Mouse (Mus musculus) ES-Bruce4 (cell line): ENCODE measurements around the gene Acsl5. TPM values are rescaled to one million over a fixed set of nuclear protein-coding genes. Genes with fewer than 3 reads are reported as not detected.

Source experiments
- H3K27ac ChIP-seq: 2 replicates; pipeline ENCODE4 v1.5.1; 2012; ENCODE audit warnings: low read length, inconsistent platforms; ENCODE audit not compliant: insufficient read depth
- H3K27me3 ChIP-seq: 2 replicates; pipeline ENCODE4 v1.6.1; 2012; ENCODE audit warnings: mild to moderate bottlenecking, low read length, inconsistent platforms; ENCODE audit not compliant: control insufficient read depth, poor library complexity, insufficient read depth, severe bottlenecking
- H3K36me3 ChIP-seq: 2 replicates; pipeline ENCODE4 v1.6.1; 2012; ENCODE audit warnings: inconsistent platforms, mild to moderate bottlenecking, low read length, moderate library complexity; ENCODE audit not compliant: control insufficient read depth, poor library complexity, insufficient read depth, severe bottlenecking
- H3K4me1 ChIP-seq: one replicate; pipeline ENCODE4 v1.8.1; 2011; ENCODE audit warnings: low read length; ENCODE audit not compliant: control insufficient read depth, insufficient read depth
- H3K4me3 ChIP-seq: 2 replicates; pipeline ENCODE4 v1.5.1; 2011; ENCODE audit warnings: low read depth, mild to moderate bottlenecking, low read length
- H3K9ac ChIP-seq: 2 replicates; pipeline ENCODE4 v1.6.1; 2012; ENCODE audit warnings: low read depth, mild to moderate bottlenecking, inconsistent platforms; ENCODE audit not compliant: poor library complexity, severe bottlenecking
- H3K9me3 ChIP-seq: replicated peaks from 2 replicates; pipeline ENCODE4 v1.6.1; 2012; ENCODE audit warnings: mild to moderate bottlenecking, low read length, inconsistent platforms; ENCODE audit not compliant: control insufficient read depth, poor library complexity, insufficient read depth, severe bottlenecking
- CTCF ChIP-seq: IDR thresholded peaks from one replicate; pipeline ENCODE4 v1.8.1; 2011; ENCODE audit warnings: low read depth, low read length
- EP300 ChIP-seq: IDR thresholded peaks from 2 replicates; pipeline ENCODE4 v1.6.1; 2011; ENCODE audit warnings: low read depth, low read length; ENCODE audit not compliant: insufficient read depth
- POLR2A ChIP-seq: IDR thresholded peaks from one replicate; pipeline ENCODE4 v1.8.1; 2011; ENCODE audit warnings: low read length; ENCODE audit not compliant: insufficient read depth
- polyA plus RNA-seq: library from polyadenylated mRNA; stranded (reverse); fragments of >200 nt; gene quantifications from 2 replicates; pipeline ENCODE4 v1.2.4, GENCODE M21; 2011; ENCODE audit warnings: low read depth; ENCODE audit not compliant: missing spikeins, insufficient read depth, insufficient read length

The Acsl5 gene
- polyA plus RNA-seq, 1 experiment, result 22.0 TPM

DNA sequence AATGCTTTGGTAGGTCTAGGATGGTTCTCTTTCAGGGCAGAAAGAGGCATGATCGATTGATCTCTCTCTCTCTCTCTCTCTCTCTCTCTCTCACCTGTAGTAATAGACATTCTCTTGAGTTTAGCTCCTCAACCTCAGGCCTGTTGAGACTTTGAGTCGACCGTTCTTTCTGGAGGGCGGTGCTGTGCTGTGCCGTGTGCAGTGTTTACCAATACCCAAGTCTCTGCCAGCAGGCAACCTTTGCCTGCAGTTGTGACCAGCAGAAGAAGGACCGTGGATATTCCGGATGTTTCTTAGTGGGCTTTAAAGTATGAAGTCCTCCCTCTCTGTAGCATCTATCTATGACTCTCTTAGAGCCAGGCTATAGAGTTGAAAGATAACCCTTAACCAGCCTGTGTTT lies 90.7 kb downstream of the Acsl5 start:
- Histone ChIP-seq H3K4me3 (no peak overlapping the region), H3K36me3 (no peaks in the 10 kb centered on the region), H3K27ac (no peak overlapping the region), H3K9ac (no peak overlapping the region), H3K9me3 (no peaks in the 10 kb centered on the region), H3K4me1 (no peaks in the 10 kb centered on the region), H3K27me3 (no peaks in the 10 kb centered on the region)
- no peak for TF ChIP-seq CTCF
- TF ChIP-seq EP300, result no peak
- no peak for TF ChIP-seq POLR2A

DNA sequence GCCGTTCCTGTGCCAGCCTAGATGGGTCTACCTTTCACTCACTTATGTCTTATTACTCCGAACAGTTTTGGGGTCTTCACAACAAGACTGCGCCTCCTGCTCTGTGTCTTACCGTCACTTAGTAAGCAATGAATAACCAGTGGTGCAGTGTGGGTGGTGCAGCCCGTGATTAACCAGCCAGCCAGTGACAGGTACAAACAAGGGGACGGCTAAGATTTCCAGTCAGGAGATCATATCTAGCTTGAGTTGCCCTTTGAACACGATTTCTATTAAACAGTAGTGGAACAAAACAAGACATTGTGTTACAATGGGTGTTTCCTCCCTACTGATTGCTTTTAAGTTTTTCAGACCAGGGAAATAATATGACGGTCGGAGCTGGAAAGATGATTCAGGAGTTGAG lies 91.5 kb downstream of the Acsl5 start:
- H3K27me3 ChIP-seq, result no peaks in the 10 kb centered on the region
- no peak overlapping the region for H3K4me3 ChIP-seq
- H3K27ac ChIP-seq, result no peak overlapping the region

More for the DNA sequence above, 91.5 kb downstream of the Acsl5 start:
- Histone ChIP-seq H3K9me3 (no peaks in the 10 kb centered on the region), H3K9ac (no peak overlapping the region), H3K36me3 (no peaks in the 10 kb centered on the region), H3K4me1 (no peaks in the 10 kb centered on the region)
- TF ChIP-seq EP300 (no peak), CTCF (no peak), POLR2A (no peak)

Other genes starting within 250 kb of the Acsl5 start
- gene Gpam, start 124.7 kb upstream of the Acsl5 start, polyA plus RNA-seq, result 7.9 TPM in 2 replicates
- gene Tectb, start 71.2 kb upstream of the Acsl5 start, polyA plus RNA-seq, result not detected in 2 replicates
- 0.25 TPM in 1 of 2 replicates, not detected in the other for gene Gucy2g, start 10.7 kb upstream of the Acsl5 start, polyA plus RNA-seq
- 55.4 and 65.9 TPM in 2 replicates for gene Zdhhc6, start 64.1 kb downstream of the Acsl5 start, polyA plus RNA-seq
- gene Vti1a, start 64.4 kb downstream of the Acsl5 start, polyA plus RNA-seq, result 15.4 and 17.6 TPM in 2 replicates